Mouse (Mus musculus) induced T-regulatory cell, adult 2 months (primary cell): ENCODE data around the gene Ago4.

Experiments
- DNase-seq: peaks from one replicate; pipeline ENCODE4 v3.0.0-alpha.2; 2012; ENCODE audit warnings: low read depth

The Ago4 gene

DNA sequence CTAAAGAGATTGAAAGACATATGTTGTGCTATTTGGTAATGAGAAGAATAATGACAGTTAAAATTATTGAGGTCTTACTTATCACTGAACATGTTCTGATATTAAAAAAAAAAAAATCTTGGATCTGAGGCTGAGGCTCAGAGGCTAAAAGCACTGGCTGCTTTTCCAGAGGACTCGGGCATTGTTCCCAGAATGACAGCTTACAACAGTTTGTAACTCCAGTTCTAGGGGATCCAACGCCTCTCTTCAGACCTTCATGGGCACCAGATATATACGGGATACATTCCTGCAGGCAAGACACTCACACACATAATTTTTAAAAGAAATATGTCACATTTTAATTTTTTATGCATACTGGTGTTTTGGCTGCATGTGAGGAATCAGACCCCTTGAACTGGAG is 7.1 kb downstream of the Ago4 start:
- no peak for DNase-seq

GRCm38 (mm10) chr4:126512308-126513066 is 20.8 kb downstream of the Ago4 start:
- no peak for DNase-seq

DNA sequence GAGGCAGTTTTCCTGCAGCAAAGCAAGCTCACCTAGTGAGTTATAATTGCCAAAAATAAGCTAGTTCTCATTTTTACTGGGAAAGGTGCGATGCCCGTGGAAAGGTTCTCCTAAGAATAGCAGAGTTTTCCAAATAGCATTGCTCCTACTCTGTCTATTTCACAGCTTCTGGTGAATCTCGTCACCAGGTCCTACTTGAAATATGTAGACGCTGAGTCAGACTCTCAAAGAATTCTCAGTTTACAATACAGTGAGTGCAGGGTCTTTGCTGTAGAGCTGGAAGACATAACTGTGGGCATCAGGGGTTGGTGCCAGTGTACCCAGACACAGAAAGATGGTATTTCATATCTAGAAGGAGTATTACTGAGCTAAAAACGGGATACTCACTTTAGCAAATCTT is 22.3 kb downstream of the Ago4 start:
- DNase-seq: no peak

DNA sequence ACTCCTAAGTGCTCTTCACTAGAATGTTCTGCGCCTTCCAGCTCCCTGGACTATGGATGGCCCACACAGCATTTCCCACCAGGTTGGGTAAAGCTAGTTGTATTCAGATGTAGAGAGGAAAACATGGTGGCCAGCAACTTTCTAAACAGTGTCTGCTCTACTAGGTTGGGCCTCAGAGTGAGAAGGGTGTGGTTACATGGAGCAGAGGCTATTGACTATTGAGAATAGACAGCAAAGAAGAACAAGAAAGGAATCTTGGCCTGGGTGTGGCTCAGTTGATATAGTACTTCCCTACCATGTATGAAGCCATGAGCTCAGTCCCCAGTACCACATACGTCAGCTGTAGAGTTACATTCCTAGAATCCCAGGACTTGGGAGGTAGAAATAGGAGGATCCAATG is 24.2 kb downstream of the Ago4 start:
- no peak for DNase-seq

- DNase-seq: no peak
These were observed 25.0 kb downstream of the Ago4 start for GRCm38 (mm10) chr4:126508110-126508899.

DNA sequence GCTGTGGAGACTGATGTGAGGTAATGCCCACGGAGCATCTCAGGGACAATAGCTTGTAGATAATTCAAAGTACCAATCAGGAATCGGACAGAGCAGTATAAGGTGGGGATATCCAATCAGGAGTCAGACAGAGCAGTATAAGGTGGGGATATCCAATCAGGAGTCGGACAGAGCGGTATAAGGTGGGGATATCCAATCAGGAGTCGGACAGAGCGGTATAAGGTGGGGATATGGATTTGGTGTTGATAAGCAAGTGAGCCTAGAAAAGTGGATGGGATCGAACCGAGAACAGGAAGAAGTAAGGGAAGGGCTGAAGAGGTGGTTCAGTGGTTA is 30.3 kb downstream of the Ago4 start:
- DNase-seq: no peak

GRCm38 (mm10) chr4:126502141-126502976 is 30.9 kb downstream of the Ago4 start:
- no peak for DNase-seq

- no peak for DNase-seq
These were observed 34.7 kb downstream of the Ago4 start for GRCm38 (mm10) chr4:126498601-126499000.

DNA sequence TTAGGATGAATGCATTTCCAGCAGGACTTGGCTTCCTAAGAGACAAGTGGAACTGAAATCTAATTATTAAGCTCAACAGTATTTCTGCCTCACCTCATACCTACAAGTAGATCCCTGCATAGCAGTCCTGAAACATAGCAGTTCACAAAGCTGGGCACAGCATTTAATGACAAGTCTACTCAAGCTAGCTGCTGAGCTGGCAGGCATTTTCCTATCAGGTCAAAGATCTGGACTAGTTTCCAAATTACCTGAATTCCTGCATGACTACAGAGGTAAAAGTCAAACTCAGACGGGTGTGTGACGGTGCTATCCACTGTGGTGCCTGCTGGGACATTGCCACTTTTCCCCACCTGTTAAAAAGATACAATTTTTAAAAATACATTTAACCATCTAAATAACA is 36.3 kb downstream of the Ago4 start:
- no peak for DNase-seq

DNA sequence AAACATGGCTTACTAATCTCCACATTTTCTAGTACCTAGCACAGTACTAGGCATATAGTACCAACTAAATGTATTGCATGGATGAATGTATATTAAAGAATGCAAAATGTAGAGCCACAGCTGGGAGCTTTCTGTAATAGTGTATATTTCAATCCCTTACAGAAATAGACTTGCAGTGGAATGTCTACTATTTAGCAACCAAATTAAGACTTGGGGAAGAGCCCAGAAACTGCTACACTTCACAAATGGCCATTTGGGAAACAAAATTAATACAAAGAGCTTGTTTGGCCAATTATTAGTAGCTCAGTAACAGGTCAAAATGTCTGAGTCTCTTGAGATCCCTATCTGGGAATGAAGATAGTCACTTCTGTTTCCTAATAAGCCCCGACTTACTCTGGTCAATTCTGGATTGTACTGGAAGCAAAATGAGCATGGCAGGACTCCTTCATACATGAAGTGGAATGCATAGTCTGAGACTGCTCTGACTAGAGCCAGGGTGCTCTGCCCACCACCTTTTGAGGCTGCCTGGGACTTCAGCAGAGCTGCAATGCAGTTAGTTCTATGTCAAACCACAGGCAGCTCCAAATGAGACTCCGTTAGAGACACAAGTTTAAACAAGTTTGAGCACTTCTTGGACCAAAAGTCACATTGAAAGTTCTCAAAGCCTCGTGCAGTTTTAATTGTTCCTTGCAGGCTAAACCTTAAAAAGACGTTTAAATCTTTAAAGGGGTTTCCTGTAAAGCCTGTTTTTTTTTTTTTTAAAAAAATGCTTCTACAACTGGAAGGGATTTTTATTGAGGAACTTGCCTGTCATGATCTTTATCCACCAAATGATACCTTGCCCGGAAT is 37.1 kb downstream of the Ago4 start:
- no peak for DNase-seq

- DNase-seq: no peak
These were observed 37.8 kb downstream of the Ago4 start for GRCm38 (mm10) chr4:126495453-126495852.

DNA sequence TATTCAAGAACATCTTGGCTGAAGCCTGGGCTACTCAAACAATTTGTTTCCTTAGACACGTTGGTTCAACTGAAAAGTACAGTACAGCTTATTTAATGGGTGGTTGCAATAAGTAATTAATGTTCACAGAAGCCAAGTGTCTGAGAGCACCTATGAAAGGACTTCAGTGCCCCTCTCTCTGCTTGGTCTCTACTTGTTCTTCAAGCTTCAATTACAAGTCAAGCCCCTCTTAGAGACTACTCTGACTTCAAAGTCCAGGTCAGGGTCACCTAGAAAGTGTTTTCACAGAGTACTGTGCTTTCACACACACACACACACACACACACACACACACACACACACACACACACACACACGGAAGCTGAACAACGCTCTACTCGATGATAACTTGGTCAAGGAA is 39.9 kb downstream of the Ago4 start:
- no peak for DNase-seq

- no peak for DNase-seq
These were observed 41.3 kb downstream of the Ago4 start for GRCm38 (mm10) chr4:126491977-126492376.

DNA sequence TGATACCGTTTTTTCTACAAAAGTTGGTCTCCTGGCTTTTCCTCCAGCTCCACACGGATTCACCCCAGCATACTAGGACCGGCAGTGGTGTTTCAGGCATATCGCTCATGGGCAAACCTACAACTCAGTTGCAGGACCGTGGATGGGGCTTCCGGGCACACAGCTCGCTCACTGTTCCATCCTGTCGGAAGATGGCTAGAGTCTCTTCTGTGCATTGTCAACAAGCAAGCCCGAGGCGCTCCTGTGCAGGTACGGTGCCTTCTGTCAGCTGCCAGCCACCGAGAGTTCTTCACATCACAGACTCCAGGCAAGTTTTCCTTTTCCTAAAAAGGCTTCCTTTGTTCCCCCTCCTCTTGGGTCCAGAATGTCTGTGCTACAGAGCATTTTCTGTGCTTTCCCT is 42.5 kb downstream of the Ago4 start:
- no peak for DNase-seq

DNA sequence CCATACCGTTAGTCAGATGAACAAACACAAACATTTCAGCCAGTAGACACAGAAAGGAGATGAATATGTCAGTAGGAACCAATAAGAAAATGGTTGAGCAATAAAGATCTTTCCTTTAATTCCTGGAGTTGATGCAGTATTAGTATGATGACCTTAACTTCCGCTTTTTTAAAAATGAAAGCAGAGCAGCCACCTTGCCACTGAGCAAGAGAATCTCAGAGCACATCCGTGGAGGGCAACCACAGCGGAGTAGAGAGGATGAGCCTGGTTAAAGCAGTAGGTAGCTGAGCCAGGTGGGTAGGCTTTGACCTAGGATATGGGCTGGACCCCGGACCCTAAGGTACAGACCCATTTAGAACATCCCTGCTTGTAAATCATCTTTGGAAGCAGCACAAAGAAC is 43.5 kb downstream of the Ago4 start:
- DNase-seq: peak; percentile 24

- DNase-seq: no peak
These were observed 47.1 kb downstream of the Ago4 start for GRCm38 (mm10) chr4:126486217-126486616.

- DNase-seq: no peak
These were observed 48.2 kb downstream of the Ago4 start for GRCm38 (mm10) chr4:126485065-126485464.

DNA sequence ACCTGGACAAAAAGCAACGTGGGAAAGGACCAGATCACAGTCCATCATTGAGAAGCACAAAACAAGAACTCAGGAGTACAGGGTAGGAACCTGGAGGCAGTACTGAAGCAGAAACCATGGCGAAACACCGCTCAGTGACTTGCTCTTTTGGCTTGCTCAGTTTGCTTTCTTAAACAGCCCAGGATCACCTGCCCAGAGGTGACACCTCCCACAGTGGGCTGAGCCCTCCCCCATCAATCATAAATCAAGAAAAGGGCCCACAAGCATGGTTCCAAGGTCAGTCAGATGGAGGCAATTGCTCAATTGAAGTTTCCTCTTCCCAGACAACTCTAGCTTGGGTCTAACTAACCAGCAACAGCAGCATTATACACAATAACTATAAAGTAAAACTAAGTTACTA is 49.4 kb downstream of the Ago4 start:
- DNase-seq: no peak

GRCm38 (mm10) chr4:126482951-126483350 is 50.3 kb downstream of the Ago4 start:
- no peak for DNase-seq

DNA sequence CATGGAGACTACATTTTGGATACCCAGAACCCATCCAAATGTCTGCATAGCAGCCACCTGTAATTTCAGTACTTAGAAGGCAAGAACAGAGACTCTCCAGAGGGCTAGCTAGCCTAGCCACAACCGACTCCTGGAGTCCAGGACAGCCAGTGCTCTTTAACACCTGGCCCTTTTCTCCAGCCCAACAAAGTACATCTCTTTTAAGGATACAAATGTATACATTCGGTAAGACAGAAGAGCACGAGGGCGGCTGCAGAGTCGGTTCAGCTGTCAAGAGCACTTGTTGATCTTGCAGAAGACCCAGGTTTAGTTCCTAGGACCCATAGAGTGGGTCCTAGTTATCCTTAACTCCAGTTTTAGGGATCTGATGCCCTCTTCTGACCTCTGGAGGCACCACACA is 51.8 kb downstream of the Ago4 start:
- no peak for DNase-seq

- DNase-seq: no peak
These were observed 53.0 kb downstream of the Ago4 start for GRCm38 (mm10) chr4:126480288-126480687.

DNA sequence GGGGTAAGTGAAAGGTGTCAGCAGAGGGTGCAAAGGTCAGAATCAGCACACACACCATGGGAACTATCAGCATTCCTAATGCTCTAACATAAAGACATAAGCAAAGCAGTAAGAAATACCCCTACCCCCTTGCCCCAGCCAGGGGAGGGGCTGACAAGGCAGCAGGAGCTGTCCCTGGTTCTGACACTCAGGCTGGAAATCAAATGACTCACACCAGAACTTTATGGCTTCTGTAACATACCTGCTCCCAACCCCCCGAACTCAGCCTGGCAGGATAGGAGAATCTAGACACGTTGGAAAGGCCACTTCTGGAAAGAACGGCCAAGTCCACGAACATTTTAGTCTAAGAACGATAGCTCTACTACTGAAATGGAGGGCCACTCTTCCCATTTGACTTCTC is 60.2 kb downstream of the Ago4 start:
- peak; percentile 5 for DNase-seq
